Comparison of ENCODE assay signal across 8 mouse cellular contexts in genomic region chr4:133093481-133094033, GRCm38 (mm10). TPM values are rescaled to one million over a fixed set of nuclear protein-coding genes. Genes with fewer than 3 reads are reported as not detected.
DNase-seq lines count a peak whose midpoint lies in the region; ATAC-seq and TF ChIP-seq lines count a peak whose summit lies in the region.

No protein-coding gene starts in this region.

- TF ChIP-seq POLR2A in small intestine, adult 2 months (IDR thresholded peaks at IDR 0.05; ENCODE audit: low read depth, low read length), result no peak

- H3K9me3 ChIP-seq in heart, embryonic 16.5 days (replicated peaks; ENCODE audit: control insufficient read depth, low read length), result no peaks in the 10 kb centered on the region

- peak overlapping the region; percentile 34; the same call in 1 of the 2 replicates for H3K9ac ChIP-seq in heart, embryonic 16.5 days (ENCODE audit: low read length)

- no peak for ATAC-seq in heart, embryonic 16.5 days (replicated peaks; ENCODE audit: extremely low read depth, insufficient read depth, low FRiP score)

- no peaks in the 10 kb centered on the region for H3K27me3 ChIP-seq in heart, embryonic 16.5 days (ENCODE audit: control insufficient read depth, insufficient read depth, low read length)
- no peaks in the 10 kb centered on the region for H3K27me3 ChIP-seq in small intestine, adult 2 months (ENCODE audit: control insufficient read depth, insufficient read depth, low read length)

- peak; percentile 30 for DNase-seq in thymus, postnatal 14 days
- DNase-seq in thymus, postnatal 0 days (ENCODE audit: low spot score), result no peak
- peak; percentile 65 to 72 for DNase-seq in kidney, postnatal 36 days
- DNase-seq in urinary bladder, postnatal 25 days (ENCODE audit: low spot score), result no peak
- DNase-seq in left cerebral cortex, adult 9 months (ENCODE audit: low spot score in 2 of 2), result no peak
- no peak for DNase-seq in spleen, adult 18-20 months

- WGBS in heart, embryonic 16.5 days, result 9% methylated on average over 6 of the region's 6 CpGs
- 27% methylated on average over 6 of the region's 6 CpGs for WGBS in small intestine, adult 2 months

- no peak for TF ChIP-seq CTCF in small intestine, adult 2 months (IDR thresholded peaks at IDR 0.05; ENCODE audit: extremely low read depth, insufficient read length, insufficient replicate concordance, low read depth, low read length)

- peak overlapping the region; percentile 96 for H3K27ac ChIP-seq in heart, embryonic 16.5 days (ENCODE audit: low read length)
- peak overlapping the region; percentile 42 for H3K27ac ChIP-seq in small intestine, adult 2 months (ENCODE audit: insufficient read depth, low read depth, low read length)

- H3K4me1 ChIP-seq in heart, embryonic 16.5 days (ENCODE audit: control insufficient read depth, insufficient read depth, low read length), result peaks cover 67% of the 10 kb centered on the region
- peaks cover 52% of the 10 kb centered on the region for H3K4me1 ChIP-seq in small intestine, adult 2 months (ENCODE audit: control insufficient read depth, insufficient read depth, insufficient read length, low read length)

- no peaks in the 10 kb centered on the region for H3K36me3 ChIP-seq in heart, embryonic 16.5 days (ENCODE audit: control insufficient read depth, insufficient read depth)
- no peaks in the 10 kb centered on the region for H3K36me3 ChIP-seq in small intestine, adult 2 months (ENCODE audit: control insufficient read depth, insufficient read depth, low read length)

- H3K4me3 ChIP-seq in heart, embryonic 16.5 days (ENCODE audit: low read length), result no peak overlapping the region
- no peak overlapping the region for H3K4me3 ChIP-seq in small intestine, adult 2 months (ENCODE audit: low read depth, low read length)

- no peak overlapping the region for H3K4me2 ChIP-seq in heart, embryonic 16.5 days (ENCODE audit: low read depth, low read length)

RNA-seq across cellular contexts. Expression of gene Wasf2, which starts 36.7 kb away (rescaled TPM):
- polyA plus RNA-seq in thymus, postnatal 0 days (2015; fragmentation: Nextera tagmentation; extraction: Ambion mirVana), result 140 and 190 TPM in 2 replicates
- 45.0 and 66.3 TPM in 2 replicates for polyA plus RNA-seq in heart, embryonic 16.5 days (2015; fragmentation: Nextera tagmentation; extraction: Ambion mirVana)
- 37.6 and 97.6 TPM in 2 replicates for polyA plus RNA-seq in small intestine, adult 2 months (2012; rRNA removed)

Comparison
In these comparisons a context has a peak if more than half of its experiments do, and no peak if none do; other contexts are left out.
1. DNase-seq: peak in thymus, postnatal 14 days (single experiment) and kidney, postnatal 36 days (2 of 2); none in thymus, postnatal 0 days (single experiment), urinary bladder, postnatal 25 days (single experiment), left cerebral cortex, adult 9 months (0 of 2) and spleen, adult 18-20 months (0 of 2).